Mouse (Mus musculus) testis, adult 2 months (tissue): ENCODE results near the gene Stx7.

ENCODE experiments used
- CTCF ChIP-seq: fragments of 200-500 bp; IDR thresholded peaks from 2 replicates; pipeline ENCODE4 v1.5.1; 2012; ENCODE audit warnings: low read depth, mild to moderate bottlenecking, inconsistent platforms, low read length, moderate library complexity; ENCODE audit not compliant: control insufficient read depth, insufficient read depth, insufficient replicate concordance
- POLR2A ChIP-seq: fragments of 200-500 bp; IDR thresholded peaks from 2 replicates; pipeline ENCODE4 v1.6.1; 2012; ENCODE audit warnings: low read depth, mild to moderate bottlenecking, inconsistent platforms, low read length, moderate library complexity; ENCODE audit not compliant: control insufficient read depth

- TF ChIP-seq CTCF, result no peak
- no peak for TF ChIP-seq POLR2A
These were observed 86.6 kb downstream of the Stx7 start for GRCm38 (mm10) chr10:24235426-24236283.
